Mouse (Mus musculus): ENCODE measurements around the gene Aqp8.

DNA sequence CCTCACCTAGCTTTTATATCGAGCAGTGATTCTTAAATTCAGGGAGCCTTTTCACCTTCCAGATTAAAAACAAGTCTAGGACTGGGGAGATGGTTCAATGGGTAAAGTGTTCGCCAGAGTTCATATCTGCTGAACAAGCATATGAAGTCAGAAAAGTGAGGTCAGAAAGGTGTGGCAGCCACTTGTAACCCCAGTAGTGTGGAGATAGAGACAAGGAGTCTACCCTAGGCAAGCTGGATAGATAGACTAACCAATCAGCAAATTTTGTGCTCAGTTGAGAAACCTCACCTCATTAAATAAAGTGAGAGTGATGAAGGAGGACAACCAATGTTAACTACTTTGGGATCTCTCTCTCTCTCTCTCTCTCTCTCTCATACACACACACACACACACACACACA lies 11.6 kb upstream of the Aqp8 start:
- TF ChIP-seq NRF1 (IDR thresholded peaks at IDR 0.05; ENCODE audit: low read depth, low read length): no peak
- no peak for TF ChIP-seq KAT2A (IDR thresholded peaks at IDR 0.05; ENCODE audit: insufficient replicate concordance, low read length)
- no peak for TF ChIP-seq CTCF (conservative IDR thresholded peaks at IDR 0.05 in 1 of 2, IDR thresholded peaks at IDR 0.05 in 1 of 2; ENCODE audit: low read depth in 2 of 2, low read length in 2 of 2)
- no peak for TF ChIP-seq USF1 (IDR thresholded peaks at IDR 0.05; ENCODE audit: low read depth, low read length)
- no peak for TF ChIP-seq RCOR1 (conservative IDR thresholded peaks at IDR 0.05; ENCODE audit: low read depth, low read length)
- no peak for TF ChIP-seq EP300 (IDR thresholded peaks at IDR 0.05; ENCODE audit: low read length)
- no peak for TF ChIP-seq POLR2A (IDR thresholded peaks at IDR 0.05; ENCODE audit: low read depth, low read length)
- TF ChIP-seq MEF2A (IDR thresholded peaks at IDR 0.05; ENCODE audit: borderline replicate concordance, low read depth, low read length): no peak
- TF ChIP-seq BHLHE40 (IDR thresholded peaks at IDR 0.05; ENCODE audit: low read depth, low read length): no peak
- no peak for TF ChIP-seq ETS1 (conservative IDR thresholded peaks at IDR 0.05; ENCODE audit: low read depth, low read length)
- no peak for TF ChIP-seq GABPA (IDR thresholded peaks at IDR 0.05; ENCODE audit: insufficient replicate concordance, low read depth, low read length)
- no peak for TF ChIP-seq TCF12 (IDR thresholded peaks at IDR 0.05; ENCODE audit: low read depth, low read length)
- TF ChIP-seq JUN (IDR thresholded peaks at IDR 0.05; ENCODE audit: insufficient read depth, low read depth, low read length): no peak
- no peak for TF ChIP-seq JUND (conservative IDR thresholded peaks at IDR 0.05; ENCODE audit: low read depth, low read length)
